Mouse (Mus musculus): ENCODE data around the gene Olfr1495. TPM values are rescaled to one million over a fixed set of nuclear protein-coding genes. Genes with fewer than 3 reads are reported as not detected.
"Not testable (repeated sequence)": the region's sequence is repeated elsewhere in the genome, so short reads cannot be mapped to it uniquely, and the experiment has no call there.

The Olfr1495 gene
- polyA plus RNA-seq (2015; fragmentation: Nextera tagmentation; extraction: Ambion mirVana), result not detected in 2 replicates

- no peak within 1 kb of the TSS for H3K4me3 ChIP-seq (ENCODE audit: low read depth, low read length)
- H3K27ac ChIP-seq (ENCODE audit: low read length), result no peak within 1 kb of the TSS
- H3K9me3 ChIP-seq (replicated peaks; ENCODE audit: control insufficient read depth, low read length, poor library complexity, severe bottlenecking), result no peaks in the 10 kb centered on the region
- no peaks in the 10 kb centered on the region for H3K27me3 ChIP-seq (ENCODE audit: control insufficient read depth, insufficient read depth, low read depth, low read length)
- H3K4me2 ChIP-seq (ENCODE audit: low read length), result no peak within 1 kb of the TSS
- 84% methylated on average over 3 of the region's 3 CpGs for WGBS
- no peaks in the 10 kb centered on the region for H3K36me3 ChIP-seq (ENCODE audit: control insufficient read depth, insufficient read depth, low read length)
- ATAC-seq, result no peak
- no peaks in the 10 kb centered on the region for H3K4me1 ChIP-seq (ENCODE audit: control insufficient read depth, insufficient read depth, low read length)
- H3K9ac ChIP-seq (ENCODE audit: low read depth, low read length), result no peak within 1 kb of the TSS
Measured at GRCm38 (mm10) chr19:13764306-13764705, at the start of gene Olfr1495. Gene Olfr1495 (plus strand): TSS chr19:13764606.

- Histone ChIP-seq H3K27me3 (ENCODE audit: control insufficient read depth, insufficient read depth, low read depth, low read length) (no peaks in the 10 kb centered on the region), H3K4me3 (ENCODE audit: low read depth, low read length) (no peak within 1 kb of the TSS), H3K9ac (ENCODE audit: low read depth, low read length) (no peak within 1 kb of the TSS), H3K9me3 (replicated peaks; ENCODE audit: control insufficient read depth, low read length, poor library complexity, severe bottlenecking) (no peaks in the 10 kb centered on the region), H3K27ac (ENCODE audit: low read length) (no peak within 1 kb of the TSS), H3K4me2 (ENCODE audit: low read length) (no peak within 1 kb of the TSS), H3K36me3 (ENCODE audit: control insufficient read depth, insufficient read depth, low read length) (no peaks in the 10 kb centered on the region), H3K4me1 (ENCODE audit: control insufficient read depth, insufficient read depth, low read length) (no peaks in the 10 kb centered on the region)
- WGBS, result 56% methylated on average over 2 of the region's 2 CpGs
- ATAC-seq, result no peak
Measured at GRCm38 (mm10) chr19:13722978-13723377, 41.4 kb upstream of the Olfr1495 start, which contains the start of gene Olfr1493-ps1. Gene Olfr1493-ps1 (plus strand): TSS chr19:13723278.

GRCm38 (mm10) chr19:13739428-13739827 is 25.0 kb upstream of the Olfr1495 start, which contains the start of gene Olfr1494:
Gene Olfr1494 (plus strand): TSS chr19:13739728.
- no peak within 1 kb of the TSS for H3K4me3 ChIP-seq (ENCODE audit: low read depth, low read length)
- 91% methylated on average over 4 of the region's 4 CpGs for WGBS
- ATAC-seq, result no peak
- H3K4me2 ChIP-seq (ENCODE audit: low read length), result no peak within 1 kb of the TSS
- no peaks in the 10 kb centered on the region for H3K27me3 ChIP-seq (ENCODE audit: control insufficient read depth, insufficient read depth, low read depth, low read length)
- no peak within 1 kb of the TSS for H3K9ac ChIP-seq (ENCODE audit: low read depth, low read length)
- H3K27ac ChIP-seq (ENCODE audit: low read length), result no peak within 1 kb of the TSS
- no peaks in the 10 kb centered on the region for H3K4me1 ChIP-seq (ENCODE audit: control insufficient read depth, insufficient read depth, low read length)
- H3K36me3 ChIP-seq (ENCODE audit: control insufficient read depth, insufficient read depth, low read length), result no peaks in the 10 kb centered on the region
- no peaks in the 10 kb centered on the region for H3K9me3 ChIP-seq (replicated peaks; ENCODE audit: control insufficient read depth, low read length, poor library complexity, severe bottlenecking)

- Histone ChIP-seq H3K9ac (ENCODE audit: low read depth, low read length) (no peak overlapping the region), H3K4me3 (ENCODE audit: low read depth, low read length) (no peak overlapping the region), H3K27ac (ENCODE audit: low read length) (no peak overlapping the region), H3K4me1 (ENCODE audit: control insufficient read depth, insufficient read depth, low read length) (no peaks in the 10 kb centered on the region), H3K9me3 (replicated peaks; ENCODE audit: control insufficient read depth, low read length, poor library complexity, severe bottlenecking) (no peaks in the 10 kb centered on the region), H3K27me3 (ENCODE audit: control insufficient read depth, insufficient read depth, low read depth, low read length) (no peaks in the 10 kb centered on the region), H3K36me3 (ENCODE audit: control insufficient read depth, insufficient read depth, low read length) (no peaks in the 10 kb centered on the region), H3K4me2 (ENCODE audit: low read length) (no peak overlapping the region)
- ATAC-seq, result no peak
- WGBS, result 94% methylated on average over 1 of the region's 1 CpGs
Measured at GRCm38 (mm10) chr19:13749366-13749765, 15.0 kb upstream of the Olfr1495 start.

- Histone ChIP-seq H3K9me3 (replicated peaks; ENCODE audit: control insufficient read depth, low read length, poor library complexity, severe bottlenecking) (no peaks in the 10 kb centered on the region), H3K4me2 (ENCODE audit: low read length) (no peak overlapping the region), H3K27ac (ENCODE audit: low read length) (no peak overlapping the region), H3K36me3 (ENCODE audit: control insufficient read depth, insufficient read depth, low read length) (no peaks in the 10 kb centered on the region), H3K4me3 (ENCODE audit: low read depth, low read length) (no peak overlapping the region), H3K9ac (ENCODE audit: low read depth, low read length) (no peak overlapping the region), H3K4me1 (ENCODE audit: control insufficient read depth, insufficient read depth, low read length) (no peaks in the 10 kb centered on the region), H3K27me3 (ENCODE audit: control insufficient read depth, insufficient read depth, low read depth, low read length) (no peaks in the 10 kb centered on the region)
- WGBS, result 93% methylated on average over 9 of the region's 9 CpGs
- ATAC-seq, result no peak
Measured at GRCm38 (mm10) chr19:13768565-13769276, 4.3 kb downstream of the Olfr1495 start.

- 89% methylated on average over 1 of the region's 1 CpGs for WGBS
- H3K9me3 ChIP-seq (replicated peaks; ENCODE audit: control insufficient read depth, low read length, poor library complexity, severe bottlenecking), result no peaks in the 10 kb centered on the region
- no peak within 1 kb of the TSS for H3K4me3 ChIP-seq (ENCODE audit: low read depth, low read length)
- no peak for ATAC-seq
- H3K36me3 ChIP-seq (ENCODE audit: control insufficient read depth, insufficient read depth, low read length), result no peaks in the 10 kb centered on the region
- H3K27me3 ChIP-seq (ENCODE audit: control insufficient read depth, insufficient read depth, low read depth, low read length), result no peaks in the 10 kb centered on the region
- H3K4me1 ChIP-seq (ENCODE audit: control insufficient read depth, insufficient read depth, low read length), result no peaks in the 10 kb centered on the region
- no peak within 1 kb of the TSS for H3K9ac ChIP-seq (ENCODE audit: low read depth, low read length)
- no peak within 1 kb of the TSS for H3K4me2 ChIP-seq (ENCODE audit: low read length)
- H3K27ac ChIP-seq (ENCODE audit: low read length), result no peak within 1 kb of the TSS
Measured at GRCm38 (mm10) chr19:13777578-13777977, 13.2 kb downstream of the Olfr1495 start, which contains the start of gene Olfr1496. Gene Olfr1496 (plus strand): TSS chr19:13777878.

- no peaks in the 10 kb centered on the region for H3K4me1 ChIP-seq (ENCODE audit: control insufficient read depth, insufficient read depth, low read length)
- no peak within 1 kb of the TSS for H3K4me3 ChIP-seq (ENCODE audit: low read depth, low read length)
- no peaks in the 10 kb centered on the region for H3K9me3 ChIP-seq (replicated peaks; ENCODE audit: control insufficient read depth, low read length, poor library complexity, severe bottlenecking)
- H3K27ac ChIP-seq (ENCODE audit: low read length), result no peak within 1 kb of the TSS
- no peak within 1 kb of the TSS for H3K9ac ChIP-seq (ENCODE audit: low read depth, low read length)
- H3K36me3 ChIP-seq (ENCODE audit: control insufficient read depth, insufficient read depth, low read length), result no peaks in the 10 kb centered on the region
- no peak for ATAC-seq
- no peaks in the 10 kb centered on the region for H3K27me3 ChIP-seq (ENCODE audit: control insufficient read depth, insufficient read depth, low read depth, low read length)
- no peak within 1 kb of the TSS for H3K4me2 ChIP-seq (ENCODE audit: low read length)
Measured at GRCm38 (mm10) chr19:13798102-13798501, 33.7 kb downstream of the Olfr1495 start, which contains the start of gene Olfr1497. Gene Olfr1497 (minus strand): TSS chr19:13798202.

GRCm38 (mm10) chr19:13805486-13805885 is 41.1 kb downstream of the Olfr1495 start:
- H3K4me2 ChIP-seq (ENCODE audit: low read length); H3K9me3 ChIP-seq (replicated peaks; ENCODE audit: control insufficient read depth, low read length, poor library complexity, severe bottlenecking); H3K36me3 ChIP-seq (ENCODE audit: control insufficient read depth, insufficient read depth, low read length); H3K27me3 ChIP-seq (ENCODE audit: control insufficient read depth, insufficient read depth, low read depth, low read length); H3K9ac ChIP-seq (ENCODE audit: low read depth, low read length); H3K27ac ChIP-seq (ENCODE audit: low read length); ATAC-seq; H3K4me1 ChIP-seq (ENCODE audit: control insufficient read depth, insufficient read depth, low read length); H3K4me3 ChIP-seq (ENCODE audit: low read depth, low read length): not testable (repeated sequence)
- WGBS, result 74% methylated on average over 1 of the region's 1 CpGs

- Histone ChIP-seq H3K4me3 (ENCODE audit: low read depth, low read length) (no peak overlapping the region), H3K27ac (ENCODE audit: low read length) (no peak overlapping the region), H3K27me3 (ENCODE audit: control insufficient read depth, insufficient read depth, low read depth, low read length) (no peaks in the 10 kb centered on the region), H3K36me3 (ENCODE audit: control insufficient read depth, insufficient read depth, low read length) (no peaks in the 10 kb centered on the region), H3K4me2 (ENCODE audit: low read length) (no peak overlapping the region), H3K9ac (ENCODE audit: low read depth, low read length) (no peak overlapping the region), H3K4me1 (ENCODE audit: control insufficient read depth, insufficient read depth, low read length) (no peaks in the 10 kb centered on the region), H3K9me3 (replicated peaks; ENCODE audit: control insufficient read depth, low read length, poor library complexity, severe bottlenecking) (no peaks in the 10 kb centered on the region)
- WGBS, result 63% methylated on average over 2 of the region's 2 CpGs
- no peak for ATAC-seq
Measured at GRCm38 (mm10) chr19:13812823-13813222, 48.4 kb downstream of the Olfr1495 start.
